Mouse (Mus musculus) stomach, postnatal 0 days (tissue): ENCODE results near the gene Fut1. TPM values are rescaled to one million over a fixed set of nuclear protein-coding genes. Genes with fewer than 3 reads are reported as not detected.
"Not testable (repeated sequence)": the region's sequence is repeated elsewhere in the genome, so short reads cannot be mapped to it uniquely, and the experiment has no call there.

ENCODE experiments used
- ATAC-seq: fragments of 200-750 bp; cut with Nextera tagmentation; 2 replicates; pipeline ENCODE4 v1.8.0; 2017; ENCODE audit not compliant: low FRiP score, low TSS enrichment
- DNase-seq: peaks from one replicate; pipeline ENCODE4 v3.0.0-alpha.2; 2016; ENCODE audit warnings: low spot score
- H3K27ac ChIP-seq: fragments of 300-500 bp; sonication (generic); replicated peaks from 2 replicates; pipeline ENCODE4 v1.5.1; 2014; ENCODE audit warnings: mild to moderate bottlenecking, control low read depth
- H3K27me3 ChIP-seq: fragments of 300-500 bp; sonication (generic); 2 replicates; pipeline ENCODE4 v1.6.1; 2014; ENCODE audit warnings: low read length; ENCODE audit not compliant: control insufficient read depth, insufficient read depth
- H3K36me3 ChIP-seq: fragments of 300-500 bp; sonication (generic); 2 replicates; pipeline ENCODE4 v1.6.1; 2014; ENCODE audit warnings: low read length, mixed read lengths; ENCODE audit not compliant: control insufficient read depth, insufficient read depth
- H3K4me1 ChIP-seq: fragments of 300-500 bp; sonication (generic); replicated peaks from 2 replicates; pipeline ENCODE4 v1.6.1; 2014; ENCODE audit warnings: antibody characterized with exemption; ENCODE audit not compliant: control insufficient read depth, insufficient read depth
- H3K4me2 ChIP-seq: fragments of 300-500 bp; sonication (generic); replicated peaks from 2 replicates; pipeline ENCODE4 v1.6.1; 2014; ENCODE audit warnings: low read depth, mild to moderate bottlenecking, control low read depth, moderate library complexity
- H3K4me3 ChIP-seq: fragments of 300-500 bp; sonication (generic); 2 replicates; pipeline ENCODE4 v1.5.1; 2014; ENCODE audit warnings: low read depth, low read length, control low read depth
- H3K9ac ChIP-seq: fragments of 300-500 bp; sonication (generic); 2 replicates; pipeline ENCODE4 v1.6.1; 2014; ENCODE audit warnings: mild to moderate bottlenecking, low read length, control low read depth, mixed read lengths
- H3K9me3 ChIP-seq: fragments of 300-500 bp; sonication (generic); 2 replicates; pipeline ENCODE4 v1.6.1; 2016; ENCODE audit warnings: low read length; ENCODE audit not compliant: control insufficient read depth
- CTCF ChIP-seq: IDR thresholded peaks from 2 replicates; pipeline ENCODE4 v1.5.1; 2016; ENCODE audit warnings: antibody characterized with exemption, low read depth, mild to moderate bottlenecking, moderate library complexity
- EP300 ChIP-seq: optimal IDR thresholded peaks from 2 replicates; pipeline ENCODE3; 2016; ENCODE audit warnings: antibody characterized with exemption
- WGBS: fragments of 180-500 bp; shearing (Covaris S2); extraction: QIAGEN DNeasy Blood & Tissue Kit; methylation state at CpG from one replicate; pipeline ENCODE4 v1.1.7; 2014; 5-methylcytosine and 5-hydroxymethylcytosine counted together
- polyA plus RNA-seq: library from polyadenylated mRNA; unstranded; fragments of >200 nt; fragmentation: Nextera tagmentation; extraction: Ambion mirVana; gene quantifications from 2 replicates; pipeline ENCODE4 v1.2.1, GENCODE M21; 2015

The Fut1 gene
- polyA plus RNA-seq, 1 experiment from 2014 or later = 1.8 TPM

DNA sequence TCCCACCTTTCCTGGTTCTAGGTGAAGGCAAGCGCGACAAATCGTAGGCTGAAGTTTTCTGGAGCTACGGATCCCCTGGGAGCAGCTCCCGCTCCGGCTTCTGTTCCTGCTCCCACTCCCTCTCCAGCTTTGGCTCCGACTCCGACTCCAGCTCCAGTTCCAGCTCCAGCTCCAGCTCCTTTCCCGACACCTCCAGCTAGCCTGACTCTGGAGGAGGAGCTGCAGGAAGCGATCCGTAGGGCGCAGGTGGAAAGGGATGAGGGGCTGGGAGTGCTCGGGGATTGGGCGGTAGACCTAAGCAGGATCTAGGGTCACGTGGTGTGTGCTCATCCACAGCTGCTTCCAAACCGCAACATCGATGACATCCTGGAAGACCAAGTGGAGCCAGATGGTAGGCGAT, 27.1 kb downstream of the Fut1 start:
- DNase-seq = peak; percentile 63
- H3K9ac ChIP-seq = peak overlapping the region; percentile 36; the same call in 1 of the 2 replicates
- WGBS = 11% methylated on average over 18 of the region's 18 CpGs

DNA sequence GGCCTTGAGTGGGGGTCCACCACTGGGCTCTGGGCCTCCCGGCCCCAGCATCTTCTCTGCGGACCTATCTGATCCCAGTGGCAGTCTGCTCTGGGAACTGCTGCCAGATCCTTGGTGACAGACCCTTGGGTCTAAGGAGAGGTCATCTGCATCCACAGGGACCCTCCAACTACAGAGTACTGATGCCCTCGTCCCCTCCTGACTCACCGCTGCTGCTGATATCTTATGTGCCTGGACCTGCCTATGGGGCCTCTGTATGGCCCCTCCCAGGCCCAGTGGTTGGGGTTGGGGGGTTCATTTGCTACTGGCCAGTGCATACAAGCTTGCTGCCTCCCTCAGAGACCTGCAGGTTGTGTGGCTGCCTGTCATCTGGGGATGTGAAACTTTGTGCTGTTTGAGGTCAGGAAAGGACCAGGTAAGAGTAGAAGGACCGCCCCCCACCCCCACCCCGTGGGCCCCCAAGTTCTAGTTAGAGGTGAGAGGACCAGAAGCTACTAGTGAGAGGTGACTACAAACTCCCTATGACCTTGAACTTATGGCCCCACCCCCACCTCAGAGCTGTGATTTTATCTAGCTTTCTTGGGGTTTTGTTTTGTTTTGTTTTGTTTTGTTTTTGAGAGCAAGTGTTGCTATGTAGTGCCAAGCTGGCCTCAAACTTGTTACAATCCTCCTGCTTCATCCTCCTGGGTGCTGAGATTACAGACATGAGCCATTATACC, 27.9 kb downstream of the Fut1 start:
- Histone ChIP-seq H3K4me3 (no peak overlapping the region), H3K9me3 (no peaks in the 10 kb centered on the region), H3K27me3 (no peaks in the 10 kb centered on the region), H3K36me3 (no peaks in the 10 kb centered on the region), H3K27ac (no peak overlapping the region), H3K4me2 (no peak overlapping the region), H3K9ac (no peak overlapping the region), H3K4me1 (peaks cover 17% of the 10 kb centered on the region)
- no peak for ATAC-seq
- WGBS = 64% methylated on average over 6 of the region's 6 CpGs
- DNase-seq = no peak
- no peak for TF ChIP-seq CTCF
- no peak for TF ChIP-seq EP300

More for the DNA sequence above, 27.1 kb downstream of the Fut1 start:
- H3K27me3 ChIP-seq = no peaks in the 10 kb centered on the region
- peaks cover 17% of the 10 kb centered on the region for H3K4me1 ChIP-seq
- H3K36me3 ChIP-seq = no peaks in the 10 kb centered on the region
- H3K4me3 ChIP-seq = peak overlapping the region; percentile 37
- peak overlapping the region; percentile 65 for H3K27ac ChIP-seq
- no peaks in the 10 kb centered on the region for H3K9me3 ChIP-seq
- H3K4me2 ChIP-seq = peak overlapping the region; percentile 49
- TF ChIP-seq EP300 (no peak), CTCF (no peak)
- ATAC-seq = peak; percentile 11

- no peak overlapping the region for H3K4me3 ChIP-seq
- no peaks in the 10 kb centered on the region for H3K36me3 ChIP-seq
- H3K4me1 ChIP-seq = peaks cover 17% of the 10 kb centered on the region
- H3K4me2 ChIP-seq = no peak overlapping the region
- 86% methylated on average over 7 of the region's 7 CpGs for WGBS
- H3K9ac ChIP-seq = no peak overlapping the region
- no peak overlapping the region for H3K27ac ChIP-seq
- TF ChIP-seq CTCF = no peak
- TF ChIP-seq EP300 = no peak
- ATAC-seq (no peak), DNase-seq (no peak)
- no peaks in the 10 kb centered on the region for H3K9me3 ChIP-seq
- no peaks in the 10 kb centered on the region for H3K27me3 ChIP-seq
These were observed 28.5 kb downstream of the Fut1 start for GRCm38 (mm10) chr7:45645591-45645971.

DNA sequence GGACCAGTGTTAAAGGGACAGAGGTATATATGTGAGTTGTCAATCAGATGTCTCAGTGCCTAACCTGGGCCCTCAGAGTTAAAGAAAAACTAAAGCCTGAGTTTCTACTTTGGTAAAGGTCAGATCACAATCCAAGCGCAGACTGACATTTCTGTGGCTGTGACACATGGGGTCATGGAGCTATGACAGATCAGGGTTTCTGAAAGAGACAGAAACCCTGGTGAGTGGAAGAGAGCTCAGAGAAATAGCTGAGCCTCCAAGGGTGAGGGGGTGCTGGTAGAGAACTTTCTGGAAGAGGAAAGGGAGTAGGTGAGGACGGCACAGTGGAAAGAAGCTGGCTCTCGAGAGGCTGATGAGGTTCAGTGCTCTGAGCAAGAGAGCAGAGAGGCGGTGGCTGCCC, 29.6 kb downstream of the Fut1 start:
- Histone ChIP-seq H3K27me3 (no peaks in the 10 kb centered on the region), H3K4me2 (no peak overlapping the region), H3K4me3 (no peak overlapping the region), H3K27ac (no peak overlapping the region), H3K9me3 (no peaks in the 10 kb centered on the region), H3K9ac (no peak overlapping the region), H3K36me3 (no peaks in the 10 kb centered on the region), H3K4me1 (peaks cover 10% of the 10 kb centered on the region)
- 77% methylated on average over 4 of the region's 4 CpGs for WGBS
- ATAC-seq (no peak), DNase-seq (no peak)
- no peak for TF ChIP-seq CTCF

GRCm38 (mm10) chr7:45649351-45649750, 32.3 kb downstream of the Fut1 start:
- Histone ChIP-seq H3K27me3 (no peaks in the 10 kb centered on the region), H3K9me3 (no peaks in the 10 kb centered on the region), H3K4me2 (no peak overlapping the region), H3K4me1 (no peaks in the 10 kb centered on the region), H3K36me3 (no peaks in the 10 kb centered on the region), H3K4me3 (no peak overlapping the region), H3K9ac (no peak overlapping the region), H3K27ac (no peak overlapping the region)
- WGBS = 71% methylated on average over 8 of the region's 8 CpGs
- ATAC-seq (peak; percentile 47; the same call in 1 of the 2 replicates), DNase-seq (no peak)
- TF ChIP-seq CTCF = no peak
- TF ChIP-seq EP300 = no peak

DNA sequence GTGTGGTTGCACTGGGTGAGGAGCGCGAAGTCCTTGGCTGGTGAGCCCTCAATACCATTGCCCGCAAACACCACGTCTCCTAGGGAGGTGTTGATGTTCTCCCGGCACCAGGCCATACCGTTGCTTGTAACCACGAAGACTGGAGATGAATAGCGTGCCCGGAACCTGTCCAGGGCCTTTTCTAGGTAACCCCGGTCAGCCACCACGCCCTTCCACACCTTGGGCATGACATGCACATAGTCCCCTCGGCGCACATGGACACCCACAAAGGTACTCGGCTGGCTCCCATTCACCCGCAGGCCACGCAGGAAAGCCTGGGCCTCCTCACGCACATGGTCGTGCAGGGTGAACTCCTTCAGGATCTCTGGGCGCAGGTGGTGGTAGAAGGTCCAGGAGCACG, 33.4 kb downstream of the Fut1 start:
- not testable (repeated sequence) for H3K9me3 ChIP-seq, H3K36me3 ChIP-seq, H3K4me2 ChIP-seq, H3K4me1 ChIP-seq, H3K27ac ChIP-seq, H3K27me3 ChIP-seq, H3K4me3 ChIP-seq, DNase-seq, ATAC-seq, H3K9ac ChIP-seq
- 93% methylated on average over 19 of the region's 20 CpGs for WGBS
